Mouse (Mus musculus) gastrocnemius, adult 2 months (tissue): Measurements from ENCODE around the gene Gm14410. TPM values are rescaled to one million over a fixed set of nuclear protein-coding genes. Genes with fewer than 3 reads are reported as not detected.
"Not testable (repeated sequence)": the region's sequence is repeated elsewhere in the genome, so short reads cannot be mapped to it uniquely, and the experiment has no call there.

Experiments
- DNase-seq: peaks from one replicate; pipeline ENCODE4 v3.0.0; 2022
- H3K27ac ChIP-seq: fragments of 200-600 bp; 2 replicates; pipeline ENCODE4 v1.8.1; 2022; ENCODE audit warnings: mild to moderate bottlenecking
- H3K4me3 ChIP-seq: fragments of 200-600 bp; 2 replicates; pipeline ENCODE4 v1.8.1; 2022; ENCODE audit warnings: mild to moderate bottlenecking, moderate library complexity
- intact Hi-C: fragments of 180-260 bp; cut with DNase I; formaldehyde crosslinking; loops from one replicate; pipeline ENCODE4 v1.15.1; 2025
- long read RNA-seq, 2 experiments: library from polyadenylated mRNA; stranded (forward); transcript quantifications; one replicate each; pipeline ENCODE4 v2.0.0; 2021
- total RNA-seq, 2 experiments: library from RNA; stranded (reverse); gene quantifications; 2 replicates each; pipeline ENCODE4 v1.2.3; 2021

Gene Gm14410
- 10 to 100 TPM; 13.3 to 16.9 TPM for total RNA-seq
- long read RNA-seq, experiment 1, transcript Gm14410-201 (4 exons, 912 nt) = major isoform, 7 of 14 reads
- long read RNA-seq, experiment 1, partial matches to known transcripts = 1 of 14 reads
- long read RNA-seq, experiment 1, other reads (novel, unspliced or antisense) = 6 of 14 reads
- long read RNA-seq, experiment 2, transcript Gm14410-201 (4 exons, 912 nt) = major isoform, 6 of 11 reads
- long read RNA-seq, experiment 2, partial matches to known transcripts = 1 of 11 reads
- long read RNA-seq, experiment 2, other reads (novel, unspliced or antisense) = 4 of 11 reads

- peak; percentile 86 for DNase-seq
- intact Hi-C loops = not testable (repeated sequence)
- H3K27ac ChIP-seq = peak within 1 kb of the TSS; percentile 70
- peak within 1 kb of the TSS; percentile 72 for H3K4me3 ChIP-seq
These were observed at the start of gene Gm14410 for GRCm38 (mm10) chr2:177206341-177206740. TSS of gene Gm14410 (minus strand) at chr2:177206421.

GRCm38 (mm10) chr2:177247449-177247848 lies 41.2 kb upstream of the Gm14410 start:
- DNase-seq, H3K27ac ChIP-seq, intact Hi-C loops, H3K4me3 ChIP-seq: not testable (repeated sequence)

GRCm38 (mm10) chr2:177230461-177230860 lies 24.2 kb upstream of the Gm14410 start:
- DNase-seq, H3K4me3 ChIP-seq, H3K27ac ChIP-seq, intact Hi-C loops: not testable (repeated sequence)

GRCm38 (mm10) chr2:177172749-177173148 lies 33.5 kb downstream of the Gm14410 start:
- DNase-seq, intact Hi-C loops, H3K27ac ChIP-seq, H3K4me3 ChIP-seq: not testable (repeated sequence)

Other genes starting within 250 kb of the Gm14410 start
- gene Gm14419, start 205.5 kb downstream of the Gm14410 start, total RNA-seq = 10 to 100 TPM; 25.5 to 33.5 TPM
- gene Gm14401, start 132.1 kb downstream of the Gm14410 start, total RNA-seq = 1 to 10 TPM in 1 of 2 experiments, under 1 TPM in 1; 0.89 to 1.8 TPM
- gene Gm14409, start 60.6 kb upstream of the Gm14410 start, total RNA-seq = 1 to 10 TPM in 1 of 2 experiments, under 1 TPM in 1; 0.67 to 1.2 TPM
- gene Gm14412, start 117.9 kb upstream of the Gm14410 start, total RNA-seq = 1 to 10 TPM; 1.3 to 1.6 TPM
- gene Gm14418, start 191.9 kb upstream of the Gm14410 start, total RNA-seq = 10 to 100 TPM; 12.6 TPM